Mouse (Mus musculus): ENCODE data around the gene Plce1.
A peak's percentile ranks its signal among the peaks of the same experiment; 100 is the strongest.
"Not testable (repeated sequence)": the region's sequence is repeated elsewhere in the genome, so short reads cannot be mapped to it uniquely, and the experiment has no call there.

Plce1 gene

GRCm38 (mm10) chr19:38592566-38593224 is 111.8 kb downstream of the Plce1 start:
- DNase-seq, result no peak

GRCm38 (mm10) chr19:38593225-38593897 is 112.5 kb downstream of the Plce1 start:
- no peak for DNase-seq

- no peak for DNase-seq
Measured at GRCm38 (mm10) chr19:38596096-38596495, 115.2 kb downstream of the Plce1 start.

GRCm38 (mm10) chr19:38597392-38597791 is 116.5 kb downstream of the Plce1 start:
- no peak for DNase-seq

GRCm38 (mm10) chr19:38599001-38599400 is 118.1 kb downstream of the Plce1 start:
- no peak for DNase-seq

GRCm38 (mm10) chr19:38601127-38601526 is 120.2 kb downstream of the Plce1 start:
- DNase-seq, result no peak

GRCm38 (mm10) chr19:38602811-38603210 is 121.9 kb downstream of the Plce1 start:
- DNase-seq, result peak; percentile 20 to 46

- no peak for DNase-seq
Measured at GRCm38 (mm10) chr19:38607236-38607635, 126.3 kb downstream of the Plce1 start.

- DNase-seq, result no peak
Measured at GRCm38 (mm10) chr19:38608951-38609654, 128.2 kb downstream of the Plce1 start.

GRCm38 (mm10) chr19:38610291-38610690 is 129.4 kb downstream of the Plce1 start:
- DNase-seq, result no peak

GRCm38 (mm10) chr19:38610809-38611208 is 129.9 kb downstream of the Plce1 start:
- DNase-seq, result no peak

- DNase-seq, result no peak
Measured at GRCm38 (mm10) chr19:38614067-38614675, 133.3 kb downstream of the Plce1 start.

- no peak for DNase-seq
Measured at GRCm38 (mm10) chr19:38615356-38615755, 134.4 kb downstream of the Plce1 start.

- no peak for DNase-seq
Measured at GRCm38 (mm10) chr19:38620134-38620533, 139.2 kb downstream of the Plce1 start.

GRCm38 (mm10) chr19:38621546-38621945 is 140.6 kb downstream of the Plce1 start:
- peak in 1 of 2 experiments; percentile 9 for DNase-seq

- DNase-seq, result no peak
Measured at GRCm38 (mm10) chr19:38626246-38627015, 145.5 kb downstream of the Plce1 start.

- no peak for DNase-seq
Measured at GRCm38 (mm10) chr19:38627075-38627768, 146.3 kb downstream of the Plce1 start.

- no peak for DNase-seq
Measured at GRCm38 (mm10) chr19:38632251-38632650, 151.3 kb downstream of the Plce1 start.

GRCm38 (mm10) chr19:38633306-38633705 is 152.4 kb downstream of the Plce1 start:
- DNase-seq, result no peak

GRCm38 (mm10) chr19:38639050-38639449 is 158.1 kb downstream of the Plce1 start:
- DNase-seq, result no peak

- peak in 1 of 2 experiments; percentile 20 for DNase-seq
Measured at GRCm38 (mm10) chr19:38639805-38640204, 158.9 kb downstream of the Plce1 start.

GRCm38 (mm10) chr19:38642515-38642914 is 161.6 kb downstream of the Plce1 start:
- not testable (repeated sequence) for DNase-seq
